Comparison of ENCODE assay signal across 8 mouse cellular contexts in genomic region chr3:20254566-20255479, GRCm38 (mm10). TPM values are rescaled to one million over a fixed set of nuclear protein-coding genes. Genes with fewer than 3 reads are reported as not detected.
A peak's percentile ranks its signal among the peaks of the same experiment; 100 is the strongest.
DNase-seq lines count a peak whose midpoint lies in the region; ATAC-seq and TF ChIP-seq lines count a peak whose summit lies in the region.

No protein-coding gene starts in this region.

- no peak overlapping the region for H3K4me2 ChIP-seq in kidney, embryonic 15.5 days

- no peak for TF ChIP-seq POLR2A in brain, embryonic 14.5 days (IDR thresholded peaks at IDR 0.05; ENCODE audit: borderline replicate concordance, extremely low read depth, insufficient read depth, insufficient read length, poor library complexity, severe bottlenecking)

- ATAC-seq in kidney, embryonic 15.5 days (replicated peaks; ENCODE audit: low FRiP score): peak; percentile 64; the same call in 1 of the 2 replicates

- no peak overlapping the region for H3K27ac ChIP-seq in kidney, embryonic 15.5 days

- H3K36me3 ChIP-seq in kidney, embryonic 15.5 days: no peaks in the 10 kb centered on the region

- no peaks in the 10 kb centered on the region for H3K27me3 ChIP-seq in kidney, embryonic 15.5 days

- WGBS in kidney, embryonic 15.5 days: 37% methylated on average over 9 of the region's 9 CpGs

- no peaks in the 10 kb centered on the region for H3K4me1 ChIP-seq in kidney, embryonic 15.5 days

- peak; percentile 33; the same call in 1 of the 2 replicates for TF ChIP-seq CTCF in brain, embryonic 14.5 days (IDR thresholded peaks at IDR 0.05; ENCODE audit: borderline replicate concordance, extremely low read depth, insufficient read depth, insufficient read length)

- H3K9ac ChIP-seq in kidney, embryonic 15.5 days: no peak overlapping the region

- H3K4me3 ChIP-seq in kidney, embryonic 15.5 days (replicated peaks): no peak overlapping the region

- DNase-seq in kidney, adult 11 months: no peak
- peak; percentile 39 for DNase-seq in ES-CJ7 (ENCODE audit: low read depth, low spot score)
- DNase-seq in brain, embryonic 14.5 days (ENCODE audit: low read depth): peak; percentile 44
- DNase-seq in lung, postnatal 10 days: peak; percentile 47
- DNase-seq in natural killer cell, adult 2 months (ENCODE audit: low spot score in 2 of 2): no peak
- no peak for DNase-seq in B cell, adult 2 months
- no peak for DNase-seq in thymus, postnatal 14 days

- no peaks in the 10 kb centered on the region for H3K9me3 ChIP-seq in kidney, embryonic 15.5 days (replicated peaks)

RNA-seq across cellular contexts. Expression of gene Cpa3, which starts 12.8 kb away (rescaled TPM):
- 3.2 and 5.0 TPM in 2 replicates for polyA plus RNA-seq in kidney, embryonic 15.5 days (2015; fragmentation: Nextera tagmentation; extraction: Ambion mirVana)
- polyA plus RNA-seq in brain, embryonic 14.5 days (2012; rRNA removed): 2.2 and 4.4 TPM in 2 replicates

RNA-seq across cellular contexts. Expression of gene Cpb1, which starts 20.7 kb away (rescaled TPM):
- polyA plus RNA-seq in kidney, embryonic 15.5 days (2015; fragmentation: Nextera tagmentation; extraction: Ambion mirVana): 0.27 and 0.48 TPM in 2 replicates
- 0.05 and 0.08 TPM in 2 replicates for polyA plus RNA-seq in brain, embryonic 14.5 days (2012; rRNA removed)

Comparison
In these comparisons a context has a peak if more than half of its experiments do, and no peak if none do; other contexts are left out.
1. DNase-seq: peak in ES-CJ7 (single experiment), brain, embryonic 14.5 days (single experiment) and lung, postnatal 10 days (single experiment); none in kidney, adult 11 months (single experiment), natural killer cell, adult 2 months (0 of 2), B cell, adult 2 months (0 of 2) and thymus, postnatal 14 days (single experiment).